Mouse (Mus musculus) stomach, postnatal 0 days (tissue): Measurements from ENCODE around the gene Eme2. TPM values are rescaled to one million over a fixed set of nuclear protein-coding genes. Genes with fewer than 3 reads are reported as not detected.

Experiments
- ATAC-seq: fragments of 200-750 bp; cut with Nextera tagmentation; 2 replicates; pipeline ENCODE4 v1.8.0; 2017; ENCODE audit not compliant: low FRiP score, low TSS enrichment
- DNase-seq: peaks from one replicate; pipeline ENCODE4 v3.0.0-alpha.2; 2016; ENCODE audit warnings: low spot score
- H3K27ac ChIP-seq: fragments of 300-500 bp; sonication (generic); replicated peaks from 2 replicates; pipeline ENCODE4 v1.5.1; 2014; ENCODE audit warnings: mild to moderate bottlenecking, control low read depth
- H3K27me3 ChIP-seq: fragments of 300-500 bp; sonication (generic); 2 replicates; pipeline ENCODE4 v1.6.1; 2014; ENCODE audit warnings: low read length; ENCODE audit not compliant: control insufficient read depth, insufficient read depth
- H3K36me3 ChIP-seq: fragments of 300-500 bp; sonication (generic); 2 replicates; pipeline ENCODE4 v1.6.1; 2014; ENCODE audit warnings: low read length, mixed read lengths; ENCODE audit not compliant: control insufficient read depth, insufficient read depth
- H3K4me1 ChIP-seq: fragments of 300-500 bp; sonication (generic); replicated peaks from 2 replicates; pipeline ENCODE4 v1.6.1; 2014; ENCODE audit warnings: antibody characterized with exemption; ENCODE audit not compliant: control insufficient read depth, insufficient read depth
- H3K4me2 ChIP-seq: fragments of 300-500 bp; sonication (generic); replicated peaks from 2 replicates; pipeline ENCODE4 v1.6.1; 2014; ENCODE audit warnings: low read depth, mild to moderate bottlenecking, control low read depth, moderate library complexity
- H3K4me3 ChIP-seq: fragments of 300-500 bp; sonication (generic); 2 replicates; pipeline ENCODE4 v1.5.1; 2014; ENCODE audit warnings: low read depth, low read length, control low read depth
- H3K9ac ChIP-seq: fragments of 300-500 bp; sonication (generic); 2 replicates; pipeline ENCODE4 v1.6.1; 2014; ENCODE audit warnings: mild to moderate bottlenecking, low read length, control low read depth, mixed read lengths
- H3K9me3 ChIP-seq: fragments of 300-500 bp; sonication (generic); 2 replicates; pipeline ENCODE4 v1.6.1; 2016; ENCODE audit warnings: low read length; ENCODE audit not compliant: control insufficient read depth
- CTCF ChIP-seq: IDR thresholded peaks from 2 replicates; pipeline ENCODE4 v1.5.1; 2016; ENCODE audit warnings: antibody characterized with exemption, low read depth, mild to moderate bottlenecking, moderate library complexity
- EP300 ChIP-seq: optimal IDR thresholded peaks from 2 replicates; pipeline ENCODE3; 2016; ENCODE audit warnings: antibody characterized with exemption
- WGBS: fragments of 180-500 bp; shearing (Covaris S2); extraction: QIAGEN DNeasy Blood & Tissue Kit; methylation state at CpG from one replicate; pipeline ENCODE4 v1.1.7; 2014; 5-methylcytosine and 5-hydroxymethylcytosine counted together
- polyA plus RNA-seq: library from polyadenylated mRNA; unstranded; fragments of >200 nt; fragmentation: Nextera tagmentation; extraction: Ambion mirVana; gene quantifications from 2 replicates; pipeline ENCODE4 v1.2.1, GENCODE M21; 2015

The Eme2 gene
- polyA plus RNA-seq, 1 experiment from 2014 or later = 15.6 TPM

DNA sequence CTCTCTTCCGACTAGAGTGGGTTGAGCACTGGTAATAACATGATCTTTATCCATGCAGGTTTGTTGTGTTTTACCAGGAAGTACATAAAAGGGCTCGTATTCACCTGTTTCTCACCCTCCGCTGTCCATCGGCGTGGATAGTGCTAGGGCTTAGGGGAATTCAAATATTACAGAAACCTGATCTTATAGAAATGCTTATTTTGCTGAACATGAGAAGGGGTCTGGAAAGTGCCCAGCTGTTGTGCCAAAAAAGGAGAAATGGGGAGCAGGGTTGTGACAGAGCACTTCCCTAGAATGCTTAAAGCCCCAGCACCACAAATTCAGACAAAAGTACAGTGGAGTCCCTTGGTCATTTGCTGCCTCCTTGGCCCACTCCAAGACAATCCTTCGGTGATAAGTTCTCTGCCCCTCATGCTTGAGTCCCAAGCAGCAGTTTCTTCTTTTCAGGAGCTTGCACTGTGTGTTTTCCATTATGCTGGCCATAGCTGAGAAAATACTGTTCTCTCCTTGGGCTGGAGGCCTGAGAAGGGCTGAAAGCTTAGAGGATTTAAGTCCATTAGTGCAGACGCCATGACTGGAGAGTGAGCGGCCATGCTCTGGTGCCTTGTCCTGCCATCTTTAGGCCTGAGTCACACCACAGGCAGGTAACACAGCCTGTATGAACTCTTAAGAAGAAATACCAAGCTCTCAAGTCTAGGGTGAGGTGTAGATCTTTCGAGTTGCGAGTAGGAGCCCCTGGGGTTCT is 43.3 kb downstream of the Eme2 start:
- WGBS = 74% methylated on average over 10 of the region's 10 CpGs
- DNase-seq (no peak), ATAC-seq (no peak)
- Histone ChIP-seq H3K4me2 (peak overlapping the region; percentile 92), H3K4me3 (peak overlapping the region; percentile 70; the same call in 1 of the 2 replicates), H3K36me3 (peaks cover 4% of the 10 kb centered on the region; the same call in 1 of the 2 replicates), H3K27ac (no peak overlapping the region), H3K9ac (peak overlapping the region; percentile 72), H3K4me1 (no peaks in the 10 kb centered on the region), H3K9me3 (no peaks in the 10 kb centered on the region), H3K27me3 (no peaks in the 10 kb centered on the region)
- TF ChIP-seq CTCF (no peak), EP300 (no peak)

DNA sequence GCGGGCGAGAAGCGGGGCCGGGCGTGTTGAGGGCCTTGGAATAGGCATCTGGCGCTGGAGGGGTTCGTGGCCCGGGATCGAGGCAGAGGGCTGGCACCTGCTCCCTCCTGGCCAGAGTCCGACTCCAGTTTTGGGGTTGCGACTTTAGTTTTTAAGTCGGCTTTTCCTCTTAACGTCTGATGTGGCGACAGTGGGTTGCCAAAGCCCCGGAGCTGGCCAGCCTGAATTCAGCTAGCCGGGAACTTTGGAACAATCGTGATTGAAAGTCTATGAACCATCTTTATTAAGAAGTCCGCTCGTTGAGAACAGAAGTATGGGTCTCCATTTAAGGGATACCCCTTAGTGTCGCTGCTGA is 44.1 kb downstream of the Eme2 start:
- Histone ChIP-seq H3K4me2 (peak overlapping the region; percentile 92), H3K27ac (peak overlapping the region; percentile 56; the same call in 1 of the 2 replicates), H3K27me3 (no peaks in the 10 kb centered on the region), H3K9me3 (no peaks in the 10 kb centered on the region), H3K9ac (peak overlapping the region; percentile 72), H3K4me1 (no peaks in the 10 kb centered on the region), H3K36me3 (peaks cover 1% of the 10 kb centered on the region; the same call in 1 of the 2 replicates), H3K4me3 (peak overlapping the region; percentile 70)
- no peak for TF ChIP-seq CTCF
- no peak for TF ChIP-seq EP300
- ATAC-seq (no peak), DNase-seq (no peak)
- under 1% methylated on average over 20 of the region's 20 CpGs for WGBS

GRCm38 (mm10) chr17:24850065-24850772 is 44.7 kb downstream of the Eme2 start, which contains the start of gene Fahd1:
Gene Fahd1, minus strand, starts transcription at chr17:24850364.
- WGBS = under 1% methylated on average over 56 of the region's 58 CpGs
- no peaks in the 10 kb centered on the region for H3K4me1 ChIP-seq
- peak within 1 kb of the TSS; percentile 93 for H3K27ac ChIP-seq
- H3K4me2 ChIP-seq = peak within 1 kb of the TSS; percentile 92
- no peaks in the 10 kb centered on the region for H3K36me3 ChIP-seq
- DNase-seq (peak; percentile 96), ATAC-seq (peak; percentile 99)
- H3K9me3 ChIP-seq = no peaks in the 10 kb centered on the region
- H3K27me3 ChIP-seq = no peaks in the 10 kb centered on the region
- H3K9ac ChIP-seq = peak within 1 kb of the TSS; percentile 72
- no peak for TF ChIP-seq EP300
- peak; percentile 51 for TF ChIP-seq CTCF
- H3K4me3 ChIP-seq = peak within 1 kb of the TSS; percentile 70

GRCm38 (mm10) chr17:24849733-24850064 is 45.2 kb downstream of the Eme2 start:
- Histone ChIP-seq H3K4me3 (peak overlapping the region; percentile 70), H3K4me1 (no peaks in the 10 kb centered on the region), H3K9ac (peak overlapping the region; percentile 72), H3K9me3 (no peaks in the 10 kb centered on the region), H3K27me3 (no peaks in the 10 kb centered on the region), H3K4me2 (peak overlapping the region; percentile 92), H3K27ac (peak overlapping the region; percentile 93), H3K36me3 (no peaks in the 10 kb centered on the region)
- DNase-seq = no peak
- no peak for TF ChIP-seq EP300
- peak; percentile 69 for TF ChIP-seq CTCF
- ATAC-seq = peak; percentile 60
- WGBS = under 1% methylated on average over 21 of the region's 21 CpGs

DNA sequence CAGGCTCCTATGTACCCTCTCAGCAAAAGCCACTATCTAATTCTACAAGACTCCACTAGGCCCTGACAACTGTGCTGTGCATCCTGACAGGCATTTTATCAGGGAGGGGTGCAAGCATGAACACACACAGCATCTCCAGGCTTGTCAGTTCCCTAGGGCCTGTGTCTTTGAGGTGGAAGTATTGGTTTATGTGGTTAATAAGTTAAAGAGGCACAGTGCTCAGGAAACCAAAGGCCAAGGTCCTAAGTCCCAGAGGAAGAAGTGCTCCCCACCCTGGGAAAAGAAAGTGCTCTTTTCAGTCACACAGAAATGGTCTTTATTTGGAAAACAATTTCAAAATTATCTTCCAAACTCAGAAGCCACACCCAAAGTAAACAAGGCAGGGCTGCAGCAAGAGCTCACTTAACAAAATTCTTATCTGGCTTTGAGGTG is 46.3 kb downstream of the Eme2 start:
- no peaks in the 10 kb centered on the region for H3K9me3 ChIP-seq
- H3K27ac ChIP-seq = no peak overlapping the region
- ATAC-seq (no peak), DNase-seq (no peak)
- H3K4me3 ChIP-seq = peak overlapping the region; percentile 70; the same call in 1 of the 2 replicates
- no peaks in the 10 kb centered on the region for H3K4me1 ChIP-seq
- H3K36me3 ChIP-seq = no peaks in the 10 kb centered on the region
- no peaks in the 10 kb centered on the region for H3K27me3 ChIP-seq
- TF ChIP-seq CTCF (no peak), EP300 (no peak)
- H3K4me2 ChIP-seq = peak overlapping the region; percentile 92; the same call in 1 of the 2 replicates
- no peak overlapping the region for H3K9ac ChIP-seq

DNA sequence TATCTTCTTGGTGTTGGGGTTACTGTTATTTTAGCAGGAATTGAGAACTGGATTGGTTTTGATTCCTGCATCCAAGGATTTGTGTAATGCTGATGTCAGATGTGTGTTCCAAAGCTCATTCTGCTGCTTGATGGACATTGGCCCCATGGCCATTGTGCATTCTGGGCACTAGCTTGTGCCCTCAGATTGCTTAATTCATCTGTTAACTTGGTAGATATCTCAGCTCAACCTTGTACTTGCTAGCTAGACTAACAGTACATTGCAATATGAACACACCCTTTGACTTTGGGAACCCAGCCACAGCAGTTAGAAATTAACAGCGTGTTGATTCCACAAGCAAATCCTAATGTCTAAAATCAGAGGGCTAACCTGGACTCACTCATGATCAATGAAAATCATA is 47.5 kb downstream of the Eme2 start:
- H3K4me2 ChIP-seq = no peak overlapping the region

More for the DNA sequence above, 47.5 kb downstream of the Eme2 start:
- H3K9ac ChIP-seq = no peak overlapping the region
- H3K9me3 ChIP-seq = no peaks in the 10 kb centered on the region
- no peaks in the 10 kb centered on the region for H3K36me3 ChIP-seq
- TF ChIP-seq EP300 = no peak
- DNase-seq = no peak
- ATAC-seq = no peak
- H3K4me1 ChIP-seq = no peaks in the 10 kb centered on the region
- WGBS = 94% methylated on average over 1 of the region's 1 CpGs
- H3K4me3 ChIP-seq = no peak overlapping the region
- H3K27me3 ChIP-seq = no peaks in the 10 kb centered on the region
- no peak overlapping the region for H3K27ac ChIP-seq
